Mouse (Mus musculus) testis, adult 2 months (tissue): Measurements from ENCODE around the gene Exoc4.

Source experiments
- CTCF ChIP-seq: fragments of 200-500 bp; IDR thresholded peaks from 2 replicates; pipeline ENCODE4 v1.5.1; 2012; ENCODE audit warnings: low read depth, mild to moderate bottlenecking, inconsistent platforms, low read length, moderate library complexity; ENCODE audit not compliant: control insufficient read depth, insufficient read depth, insufficient replicate concordance
- POLR2A ChIP-seq: fragments of 200-500 bp; IDR thresholded peaks from 2 replicates; pipeline ENCODE4 v1.6.1; 2012; ENCODE audit warnings: low read depth, mild to moderate bottlenecking, inconsistent platforms, low read length, moderate library complexity; ENCODE audit not compliant: control insufficient read depth

DNA sequence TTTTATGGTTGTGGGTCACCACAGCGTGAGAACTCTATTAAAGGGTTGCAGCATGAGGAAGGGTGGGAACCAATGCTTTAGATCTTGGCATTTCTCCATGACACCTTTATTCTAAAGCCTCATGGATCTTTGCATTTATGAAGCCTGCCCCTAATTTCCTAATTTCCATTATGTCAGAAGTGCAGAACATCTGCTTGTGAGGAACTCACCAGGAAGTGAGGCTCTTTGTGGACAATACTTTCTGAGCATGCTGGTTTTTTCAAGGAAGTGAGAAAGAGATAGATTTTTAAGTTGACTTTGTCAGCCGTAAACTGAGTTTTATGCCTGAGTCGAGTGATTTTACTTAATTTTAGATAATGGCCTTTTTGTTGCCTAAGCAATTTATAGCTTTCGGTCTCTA lies 7.8 kb downstream of the Exoc4 start:
- TF ChIP-seq CTCF: no peak
- no peak for TF ChIP-seq POLR2A
